Mouse (Mus musculus) subcutaneous adipose tissue, adult 2 months (tissue): ENCODE data around the gene Rbm31y. TPM values are rescaled to one million over a fixed set of nuclear protein-coding genes. Genes with fewer than 3 reads are reported as not detected.

Source experiments
- polyA plus RNA-seq: library from polyadenylated mRNA; depleted of rRNA; stranded (reverse); fragments of >200 nt; gene quantifications from 2 replicates; pipeline ENCODE4 v1.2.3, GENCODE M21; 2012; ENCODE audit warnings: low replicate concordance; rRNA removed

The Rbm31y gene
- not detected in 2 replicates for polyA plus RNA-seq

DNA sequence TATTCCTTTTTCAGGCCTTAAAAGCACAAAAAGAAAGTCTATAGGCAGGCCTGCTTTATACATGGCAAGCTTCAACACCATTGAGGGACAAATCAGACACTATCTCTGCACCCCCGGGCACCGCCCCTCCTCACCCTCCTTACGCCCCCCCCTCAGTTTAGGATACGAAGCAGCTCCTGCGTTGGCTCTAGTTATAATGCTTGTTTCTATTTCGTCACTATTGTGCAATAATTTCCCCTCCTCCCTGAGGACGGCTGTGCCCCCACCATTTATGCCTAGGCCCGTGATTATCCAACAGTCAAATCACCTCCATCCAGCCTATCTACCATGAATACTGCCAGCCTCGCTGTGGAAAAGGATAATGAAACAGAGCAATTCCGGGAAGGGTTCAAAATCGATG lies at the start of gene Rbm31y:
Rbm31y (plus strand) TSS at position 301 of the 400 bp plus-strand sequence.

